Mouse (Mus musculus) small intestine, adult 2 months (tissue): ENCODE data around the gene Wfdc6a.
"Not testable (repeated sequence)": the region's sequence is repeated elsewhere in the genome, so short reads cannot be mapped to it uniquely, and the experiment has no call there.

Experiments used
- CTCF ChIP-seq: fragments of 200-500 bp; IDR thresholded peaks from 2 replicates; pipeline ENCODE4 v1.5.1; 2012; ENCODE audit warnings: low read depth, mild to moderate bottlenecking, control low read depth, inconsistent platforms, low read length, moderate library complexity, mixed read lengths; ENCODE audit not compliant: insufficient replicate concordance, insufficient read length; ENCODE audit errors: extremely low read depth
- POLR2A ChIP-seq: fragments of 200-500 bp; IDR thresholded peaks from 2 replicates; pipeline ENCODE4 v1.6.1; 2012; ENCODE audit warnings: low read depth, mild to moderate bottlenecking, control low read depth, inconsistent platforms, low read length, moderate library complexity

GRCm38 (mm10) chr2:164585025-164585725 is at the start of gene Wfdc6a:
- TF ChIP-seq CTCF, POLR2A: not testable (repeated sequence)
